Mouse (Mus musculus) left cerebral cortex, postnatal 36 days (tissue): ENCODE measurements around the gene Ddb1. TPM values are rescaled to one million over a fixed set of nuclear protein-coding genes. Genes with fewer than 3 reads are reported as not detected.

Source experiments
- DNase-seq, 2 experiments: peaks; one replicate each; pipeline ENCODE4 v3.0.0; 2021 to 2022; ENCODE audit warnings: low spot score in 2 of 2, mixed read lengths in 1 of 2
- intact Hi-C: fragments of 180-260 bp; cut with DNase I; formaldehyde crosslinking; loops from one replicate; pipeline ENCODE4 v1.15.1; 2025
- total RNA-seq, 2 experiments: library from RNA; stranded (reverse); gene quantifications; 2 replicates each; pipeline ENCODE4 v1.2.3; 2021

Ddb1 gene
- total RNA-seq, 2 experiments from 2014 or later = 193 to 209 TPM

DNA sequence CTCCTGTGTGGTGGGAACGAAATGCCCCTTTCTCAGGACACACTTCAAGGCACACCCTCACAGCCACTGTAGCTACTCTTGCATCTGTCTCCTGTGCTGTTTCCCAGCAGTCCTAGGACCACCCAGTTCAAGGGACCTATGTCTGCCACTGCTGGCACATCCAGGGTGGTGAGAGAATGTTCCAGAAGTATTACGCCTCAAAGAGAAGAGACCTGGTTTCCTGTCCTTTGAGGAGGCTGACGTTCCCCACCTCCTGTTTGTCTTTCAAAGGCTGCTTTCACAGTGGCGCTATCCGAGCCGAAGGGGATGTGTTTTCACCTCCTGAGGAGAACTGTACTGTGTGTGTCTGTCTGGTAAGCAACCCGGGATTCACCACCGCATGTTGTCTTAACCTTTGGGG, 43.0 kb downstream of the Ddb1 start:
- intact Hi-C loops = no loop called here
- no peak for DNase-seq

DNA sequence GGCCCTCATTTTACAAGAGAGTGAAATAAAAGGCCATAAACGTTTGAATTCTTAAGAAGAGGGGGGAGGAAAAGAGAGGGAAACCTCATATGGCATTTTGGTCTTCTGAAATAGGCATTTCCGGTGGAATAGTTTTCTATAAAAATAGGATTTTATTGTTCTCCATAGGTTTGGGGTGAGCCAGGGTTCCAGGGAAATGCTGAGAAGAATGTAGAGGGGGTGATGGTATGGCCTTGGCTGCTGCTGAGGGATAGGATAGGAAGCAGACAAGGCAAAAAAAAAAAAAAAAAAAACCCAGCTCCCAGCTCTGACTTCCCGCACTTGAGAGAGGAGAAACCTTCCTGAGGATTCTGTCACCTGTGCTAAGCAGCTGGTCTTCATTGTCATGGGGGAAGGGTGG, 50.9 kb downstream of the Ddb1 start:
- no peak for DNase-seq
- intact Hi-C loops = no loop called here

DNA sequence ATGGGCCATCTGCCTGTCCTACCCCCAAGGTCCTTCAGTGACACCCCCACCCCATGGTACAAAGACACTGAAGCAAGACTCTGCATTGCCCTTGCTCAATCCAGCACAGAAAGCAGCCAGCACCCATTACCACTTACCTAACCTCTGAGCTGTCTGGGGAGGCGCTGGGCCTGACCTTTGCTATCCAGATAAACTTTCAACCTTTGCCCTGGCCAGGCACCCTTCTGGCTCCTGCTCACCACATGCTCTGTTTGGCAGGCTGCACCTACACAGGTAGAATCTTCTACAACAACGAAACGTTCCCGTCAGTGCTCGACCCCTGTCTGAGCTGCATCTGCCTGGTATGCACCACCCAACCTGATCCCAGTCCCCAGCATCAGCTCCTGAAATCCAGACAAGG, 52.6 kb downstream of the Ddb1 start:
- DNase-seq = no peak
- intact Hi-C loops = no loop called here

DNA sequence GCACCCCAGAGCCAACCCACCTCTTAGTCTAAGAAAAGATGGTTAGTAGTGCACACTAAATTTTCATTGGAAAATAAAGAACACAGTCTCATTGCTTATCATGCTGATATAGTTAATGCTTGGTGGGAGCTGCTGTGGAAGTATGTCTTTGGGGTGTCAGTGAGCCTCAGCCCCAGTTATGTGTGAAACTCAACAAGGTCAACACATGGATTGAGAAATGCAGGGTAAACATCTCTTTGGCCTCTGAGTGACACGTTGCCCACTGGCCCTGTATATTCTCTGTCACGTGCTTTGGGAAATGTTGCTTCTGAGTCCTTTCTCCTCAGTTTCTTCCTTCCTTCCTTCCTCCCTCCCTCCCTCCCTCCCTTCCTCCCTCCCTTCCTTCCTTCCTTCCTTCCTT, 53.3 kb downstream of the Ddb1 start:
- no peak for DNase-seq
- intact Hi-C loops = no loop called here

DNA sequence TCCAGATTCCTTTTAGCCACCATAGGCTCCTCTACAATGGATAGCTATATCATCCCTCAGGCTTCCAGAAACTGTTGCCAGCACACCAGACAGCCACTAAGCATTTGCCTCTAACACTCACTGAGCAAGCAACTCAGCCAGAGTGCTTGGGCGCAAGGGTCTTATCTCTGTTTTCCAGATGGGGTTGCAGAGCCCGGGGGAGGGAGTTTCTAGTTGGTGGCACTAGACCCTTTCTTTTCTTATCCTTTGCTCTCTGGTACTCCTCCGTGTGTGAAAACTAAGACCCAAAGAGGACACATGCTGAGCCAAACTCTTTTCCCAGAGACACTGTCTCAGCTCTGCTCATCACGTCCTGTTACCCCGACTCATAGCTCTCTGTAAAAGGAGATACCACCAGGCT, 56.2 kb downstream of the Ddb1 start:
- intact Hi-C loops = no loop called here
- no peak for DNase-seq

DNA sequence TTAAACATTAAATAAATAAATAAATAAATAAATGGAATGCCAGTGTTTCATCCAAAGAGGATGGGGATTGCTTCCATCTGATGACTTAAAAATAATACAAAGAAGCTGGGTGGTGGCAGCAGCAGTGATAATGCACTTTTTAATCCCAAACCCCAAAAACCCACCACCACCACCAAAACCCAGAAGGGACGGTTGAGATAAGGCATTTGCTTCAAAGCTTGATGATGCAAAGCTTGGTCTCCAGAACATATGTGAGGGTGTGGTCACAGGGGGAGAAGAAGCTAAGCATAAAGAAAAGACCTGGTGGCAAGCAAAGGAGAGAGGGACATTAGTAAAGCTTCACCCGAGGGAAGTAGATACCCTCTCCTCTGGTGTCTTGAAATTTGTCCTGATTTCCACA, 56.8 kb downstream of the Ddb1 start:
- DNase-seq = no peak
- intact Hi-C loops = no loop called here

DNA sequence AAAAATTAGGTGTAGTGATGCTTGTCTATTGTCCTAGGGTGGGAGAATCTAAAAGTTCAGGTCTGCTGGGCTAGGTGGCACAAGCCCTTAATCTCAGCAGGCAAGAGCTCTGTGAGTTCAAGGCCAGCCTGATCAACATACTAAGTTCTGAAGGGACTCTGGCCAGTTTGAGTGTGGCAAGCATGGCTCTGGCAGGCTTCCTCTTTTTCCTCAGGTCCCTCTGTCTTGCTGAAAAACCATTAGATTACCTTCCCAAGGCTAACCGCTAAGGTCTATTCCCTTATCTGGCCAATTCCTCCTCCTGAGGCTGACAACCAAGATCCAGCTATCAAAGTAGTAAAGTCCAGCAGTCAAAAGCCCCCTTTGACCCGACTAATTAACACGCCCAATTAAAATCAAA, 57.5 kb downstream of the Ddb1 start:
- intact Hi-C loops = no loop called here

DNA sequence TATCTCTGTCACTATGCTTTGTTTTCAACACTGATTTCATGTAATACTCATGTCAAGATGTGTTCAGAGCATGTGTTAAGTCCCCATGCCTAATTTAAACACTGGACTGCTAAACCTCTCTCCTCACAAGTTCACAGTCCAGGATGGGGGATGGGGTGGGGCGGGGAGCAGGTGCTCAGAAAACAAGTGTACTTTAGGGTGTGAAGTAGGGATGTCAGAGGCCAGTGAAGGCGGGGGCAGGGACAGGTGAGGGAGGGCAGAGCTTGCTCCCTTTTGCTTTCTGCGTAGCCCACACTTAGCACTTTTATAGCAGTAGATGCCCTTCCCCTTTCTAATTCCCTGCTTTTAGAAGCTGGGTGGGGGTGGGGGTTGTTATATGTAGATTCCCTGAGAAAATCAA, 60.0 kb downstream of the Ddb1 start:
- intact Hi-C loops = loop anchor here (5.0 kb wide), 1 partner anchor 307 kb away; the partner anchor contains the start of gene Ms4a10
- DNase-seq = no peak

More for the DNA sequence above, 57.5 kb downstream of the Ddb1 start:
- DNase-seq = no peak

DNA sequence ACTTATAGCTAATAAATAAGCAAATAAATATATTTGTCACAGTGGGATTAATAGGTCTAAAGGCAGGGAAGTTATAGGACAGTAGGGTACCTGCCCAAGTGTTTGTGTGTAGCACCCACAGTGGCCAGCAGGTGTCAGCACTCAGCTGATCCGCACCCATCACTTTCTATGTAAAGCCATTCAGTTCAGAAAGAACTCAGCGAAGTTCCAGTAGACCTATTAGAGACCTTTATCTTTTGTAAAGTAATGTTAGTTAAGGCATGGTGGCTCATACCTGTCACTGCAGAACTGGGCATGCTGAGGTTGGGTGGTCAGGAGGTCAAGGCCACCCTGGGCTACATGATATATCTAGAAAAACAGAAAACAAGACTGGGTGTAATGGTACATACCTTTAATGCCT, 60.4 kb downstream of the Ddb1 start:
- intact Hi-C loops = loop anchor here (5.0 kb wide), 1 partner anchor 307 kb away; the partner anchor contains the start of gene Ms4a10
- DNase-seq = peak; percentile 34 to 45

DNA sequence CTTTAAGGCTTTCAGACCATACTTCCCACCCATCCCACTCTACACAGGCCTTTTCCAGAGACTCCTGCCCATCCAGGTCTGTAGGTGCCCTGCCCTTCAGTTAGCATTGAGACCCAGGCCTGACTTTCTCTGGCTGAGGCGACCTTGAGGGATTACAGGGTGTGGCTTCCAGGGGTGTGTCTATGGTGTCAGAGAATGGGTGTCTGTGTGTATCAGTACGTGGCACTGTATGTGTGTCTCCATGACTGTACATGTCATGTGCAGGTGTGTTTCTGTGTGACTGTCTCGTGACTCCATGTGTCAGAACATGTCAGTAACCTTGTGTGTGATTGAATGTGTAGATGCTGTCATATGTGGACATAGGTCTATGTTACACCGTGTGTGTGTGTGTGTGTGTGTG, 66.2 kb downstream of the Ddb1 start:
- intact Hi-C loops = no loop called here
- no peak for DNase-seq

DNA sequence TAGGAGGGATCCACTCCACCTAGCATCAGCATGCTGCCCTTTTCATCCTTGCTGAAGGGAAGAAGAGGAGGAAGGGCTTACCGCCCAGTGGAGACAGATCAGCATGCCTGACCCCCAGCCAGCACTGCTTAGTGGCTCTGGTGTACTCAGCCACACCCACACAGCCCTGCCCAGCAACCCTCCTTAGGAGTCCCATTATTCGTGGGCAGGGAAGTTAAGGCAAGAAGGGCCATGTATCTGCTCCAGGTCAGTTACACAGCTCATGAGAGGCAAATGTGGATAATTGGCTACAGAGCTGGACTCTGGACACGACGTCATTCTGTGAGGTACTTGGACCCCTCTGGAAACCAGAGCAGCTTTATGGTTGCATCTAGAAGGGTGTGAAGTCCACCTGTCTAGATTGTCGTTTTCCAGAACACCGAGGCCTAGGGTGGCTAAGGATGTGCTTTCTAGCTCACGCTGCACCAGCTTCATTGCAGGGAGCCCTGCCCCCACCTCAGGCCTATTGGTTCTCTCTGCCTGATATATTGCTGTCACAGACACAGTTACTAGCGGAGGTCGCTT, 66.8 kb downstream of the Ddb1 start:
- intact Hi-C loops = no loop called here
- DNase-seq = no peak

DNA sequence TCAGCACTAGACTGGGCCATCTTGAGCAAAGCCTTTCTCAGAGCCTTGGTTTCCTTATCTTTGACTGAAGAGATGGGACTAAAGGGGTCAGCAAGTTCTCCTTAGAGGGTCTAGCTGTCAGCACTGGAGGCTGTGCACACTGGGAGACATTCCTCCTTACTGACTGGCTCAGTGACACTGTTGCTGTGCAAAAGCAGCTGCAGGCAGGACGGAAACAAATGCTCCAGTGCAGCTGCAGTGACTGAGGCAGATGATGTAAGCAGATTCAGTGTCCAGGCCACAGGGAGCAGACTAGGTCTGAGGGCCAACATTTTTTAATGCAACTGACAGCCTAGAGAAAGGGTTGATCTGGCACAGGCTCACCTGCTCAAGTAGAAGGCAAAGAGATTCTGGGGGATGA, 68.1 kb downstream of the Ddb1 start:
- DNase-seq = no peak
- intact Hi-C loops = no loop called here

DNA sequence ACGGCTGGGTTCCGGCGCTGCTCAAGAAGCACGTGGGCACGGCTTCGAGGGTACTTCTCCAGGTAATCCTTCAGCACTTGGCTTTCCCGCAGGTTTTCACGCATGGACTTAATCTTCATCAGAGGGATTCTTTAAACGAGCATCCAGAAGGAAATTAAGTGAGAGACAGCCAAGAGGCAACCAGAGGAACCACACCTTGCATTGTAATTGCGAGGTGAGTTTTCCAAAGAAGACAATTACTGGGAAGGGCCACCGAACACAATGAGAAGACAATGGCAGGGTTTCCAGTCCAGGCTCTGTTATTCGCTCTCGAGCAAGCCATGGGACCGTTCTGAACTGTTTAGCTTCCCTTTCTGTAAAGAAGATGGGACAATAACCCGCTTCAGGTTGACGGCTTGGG, 71.5 kb downstream of the Ddb1 start:
- no peak for DNase-seq
- intact Hi-C loops = loop anchor here (5.0 kb wide), 1 partner anchor 281 kb away; no protein-coding TSS in a partner anchor

DNA sequence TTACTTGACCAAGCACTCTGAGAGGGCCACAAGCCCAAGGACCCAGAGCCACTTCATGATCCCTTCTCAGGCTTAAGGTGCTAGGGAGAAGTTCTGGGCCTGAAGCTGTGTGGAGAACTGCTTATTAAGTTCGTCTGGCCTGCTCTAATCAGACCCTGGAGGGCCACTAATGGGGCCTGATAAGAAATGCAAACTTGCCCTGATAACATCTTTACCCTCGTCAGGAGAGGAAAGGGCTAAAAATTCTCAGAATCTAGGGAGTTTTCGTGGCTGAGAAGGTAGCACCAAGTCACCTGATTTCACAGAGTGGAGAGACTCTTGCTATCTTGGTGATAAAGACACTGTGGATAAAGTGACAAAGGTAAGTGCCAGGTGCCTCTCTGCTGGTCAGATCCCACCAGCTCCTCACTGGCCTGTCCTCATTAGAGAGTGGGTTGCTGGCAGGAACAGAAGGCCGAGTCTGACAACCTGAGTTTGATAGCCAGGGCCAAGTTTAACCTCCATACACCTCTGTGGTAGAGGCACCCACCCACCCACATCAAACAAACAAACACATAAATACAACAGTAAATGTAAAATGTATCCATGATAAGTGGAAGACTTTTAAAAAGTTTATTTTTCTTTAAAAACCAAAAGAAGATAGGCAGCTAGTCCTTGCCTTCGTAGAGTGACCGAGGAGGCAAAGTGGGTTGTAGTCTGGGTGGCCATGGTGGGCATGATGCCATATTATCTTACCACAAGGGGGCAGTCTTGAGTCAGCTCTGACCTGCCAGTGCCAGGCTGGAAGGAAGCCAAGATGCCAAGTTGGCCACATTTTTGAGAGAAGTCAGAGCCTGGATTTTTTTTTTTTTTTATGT, 73.0 kb downstream of the Ddb1 start, which contains the start of gene Pga5:
Gene Pga5, minus strand, starts transcription at position 157 of the 857 bp plus-strand sequence.
- intact Hi-C loops = loop anchor here (1.0 to 5.0 kb wide), 2 partner anchors 31 to 279 kb away; no protein-coding TSS in a partner anchor
- DNase-seq = peak; percentile 62 to 78

DNA sequence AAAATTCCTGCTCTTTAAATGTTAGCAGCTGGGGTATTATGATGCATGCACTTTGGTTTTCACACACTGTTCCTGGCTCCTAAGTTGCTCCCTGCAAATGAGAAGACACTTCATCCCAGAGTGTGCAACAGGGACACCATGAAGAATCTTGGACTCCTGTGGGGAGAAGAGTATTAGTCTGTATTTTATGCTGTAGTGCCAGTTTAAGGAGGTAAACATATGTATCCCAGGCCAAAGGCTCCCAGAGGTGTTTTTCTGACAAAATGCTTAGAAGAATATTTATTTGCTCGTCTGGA, 73.6 kb downstream of the Ddb1 start:
- intact Hi-C loops = loop anchor here (1.0 to 5.0 kb wide), 2 partner anchors 31 to 279 kb away; no protein-coding TSS in a partner anchor
- DNase-seq = no peak

Other genes with a start within 250 kb of the Ddb1 start
- 100 to 1,000 TPM; 331 to 365 TPM for gene Syt7, start 216.2 kb upstream of the Ddb1 start, total RNA-seq
- gene Lrrc10b, start 147.9 kb upstream of the Ddb1 start, total RNA-seq = 10 to 100 TPM; 16.3 to 21.2 TPM
- gene Ppp1r32, start 122.4 kb upstream of the Ddb1 start, total RNA-seq = 1 to 10 TPM in 1 of 2 experiments, under 1 TPM in 1; 0.86 to 1.2 TPM
- gene Cpsf7, start 80.1 kb upstream of the Ddb1 start, total RNA-seq = 10 to 100 TPM; 67.8 to 88.8 TPM
- gene Sdhaf2, start 79.2 kb upstream of the Ddb1 start, total RNA-seq = 10 to 100 TPM; 53.6 to 60.8 TPM
- 10 to 100 TPM; 11.1 to 12.7 TPM for gene Tmem216, start 49.1 kb upstream of the Ddb1 start, total RNA-seq
- 10 to 100 TPM; 11.8 to 13.9 TPM for gene Cyb561a3, start 28.2 kb upstream of the Ddb1 start, total RNA-seq
- 10 to 100 TPM; 11.6 to 16.5 TPM for gene Tmem138, start 28.0 kb upstream of the Ddb1 start, total RNA-seq
- gene Tkfc, start 327 bp downstream of the Ddb1 start, total RNA-seq = 10 to 100 TPM; 20.0 to 23.1 TPM
- under 1 TPM; 0.35 to 0.66 TPM for gene Vwce, start 28.9 kb downstream of the Ddb1 start, total RNA-seq
- not detected for gene Pga5, start 72.7 kb downstream of the Ddb1 start, total RNA-seq
- 10 to 100 TPM; 23.0 to 23.2 TPM for gene Vps37c, start 83.4 kb downstream of the Ddb1 start, total RNA-seq
- not detected for gene Cd5, start 133.7 kb downstream of the Ddb1 start, total RNA-seq
- 1 to 10 TPM; 2.9 to 3.1 TPM for gene Cd6, start 224.7 kb downstream of the Ddb1 start, total RNA-seq
- 1 to 10 TPM in 1 of 2 experiments, under 1 TPM in 1; 0.86 to 1.7 TPM for gene Slc15a3, start 234.4 kb downstream of the Ddb1 start, total RNA-seq